Mouse (Mus musculus): ENCODE measurements around the gene Tspan9. TPM values are rescaled to one million over a fixed set of nuclear protein-coding genes. Genes with fewer than 3 reads are reported as not detected.
A peak's percentile ranks its signal among the peaks of the same experiment; 100 is the strongest.

Tspan9 gene
- polyA plus RNA-seq, 1 experiment from 2014 or later: 66.0 TPM

GRCm38 (mm10) chr6:128116836-128117542, 26.4 kb downstream of the Tspan9 start:
- no peak overlapping the region for H3K9ac ChIP-seq (ENCODE audit: low read length)
- no peaks in the 10 kb centered on the region for H3K27me3 ChIP-seq (ENCODE audit: control insufficient read depth, insufficient read depth, low read length)
- no peak for ATAC-seq (ENCODE audit: insufficient read depth, low FRiP score, low TSS enrichment)
- H3K36me3 ChIP-seq (ENCODE audit: control insufficient read depth, insufficient read depth, low read length): no peaks in the 10 kb centered on the region
- H3K4me2 ChIP-seq (ENCODE audit: low read depth): no peak overlapping the region
- peaks cover 13% of the 10 kb centered on the region for H3K4me1 ChIP-seq (ENCODE audit: control insufficient read depth, insufficient read depth, low read length)
- no peak overlapping the region for H3K4me3 ChIP-seq (ENCODE audit: low read depth, low read length)
- no peaks in the 10 kb centered on the region for H3K9me3 ChIP-seq (ENCODE audit: control insufficient read depth, low read length)
- 0 out of 2 replicates have a peak overlapping the region, but pooled peaks have one; percentile 5 for H3K27ac ChIP-seq (ENCODE audit: low read depth, low read length)
- 56% methylated on average over 10 of the region's 10 CpGs for WGBS
- peak; percentile 55 for DNase-seq (ENCODE audit: low spot score)

- ATAC-seq (ENCODE audit: insufficient read depth, low FRiP score, low TSS enrichment): no peak
Observed at GRCm38 (mm10) chr6:128116344-128116743, 27.1 kb downstream of the Tspan9 start.

GRCm38 (mm10) chr6:128115121-128115520, 28.3 kb downstream of the Tspan9 start:
- Histone ChIP-seq H3K9ac (ENCODE audit: low read length) (no peak overlapping the region), H3K4me1 (ENCODE audit: control insufficient read depth, insufficient read depth, low read length) (peaks cover 16% of the 10 kb centered on the region), H3K4me3 (ENCODE audit: low read depth, low read length) (no peak overlapping the region), H3K9me3 (ENCODE audit: control insufficient read depth, low read length) (no peaks in the 10 kb centered on the region), H3K36me3 (ENCODE audit: control insufficient read depth, insufficient read depth, low read length) (no peaks in the 10 kb centered on the region), H3K27me3 (ENCODE audit: control insufficient read depth, insufficient read depth, low read length) (no peaks in the 10 kb centered on the region), H3K27ac (ENCODE audit: low read depth, low read length) (no peak overlapping the region), H3K4me2 (ENCODE audit: low read depth) (no peak overlapping the region)
- 83% methylated on average over 6 of the region's 6 CpGs for WGBS
- ATAC-seq (ENCODE audit: insufficient read depth, low FRiP score, low TSS enrichment) (no peak), DNase-seq (ENCODE audit: low spot score) (no peak)

More at GRCm38 (mm10) chr6:128116344-128116743, 27.1 kb downstream of the Tspan9 start:
- Histone ChIP-seq H3K9me3 (ENCODE audit: control insufficient read depth, low read length) (no peaks in the 10 kb centered on the region), H3K4me3 (ENCODE audit: low read depth, low read length) (no peak overlapping the region), H3K36me3 (ENCODE audit: control insufficient read depth, insufficient read depth, low read length) (no peaks in the 10 kb centered on the region), H3K4me1 (ENCODE audit: control insufficient read depth, insufficient read depth, low read length) (peaks cover 19% of the 10 kb centered on the region), H3K4me2 (ENCODE audit: low read depth) (no peak overlapping the region), H3K9ac (ENCODE audit: low read length) (no peak overlapping the region), H3K27me3 (ENCODE audit: control insufficient read depth, insufficient read depth, low read length) (no peaks in the 10 kb centered on the region), H3K27ac (ENCODE audit: low read depth, low read length) (no peak overlapping the region)
- WGBS: 70% methylated on average over 2 of the region's 2 CpGs
- no peak for DNase-seq (ENCODE audit: low spot score)

DNA sequence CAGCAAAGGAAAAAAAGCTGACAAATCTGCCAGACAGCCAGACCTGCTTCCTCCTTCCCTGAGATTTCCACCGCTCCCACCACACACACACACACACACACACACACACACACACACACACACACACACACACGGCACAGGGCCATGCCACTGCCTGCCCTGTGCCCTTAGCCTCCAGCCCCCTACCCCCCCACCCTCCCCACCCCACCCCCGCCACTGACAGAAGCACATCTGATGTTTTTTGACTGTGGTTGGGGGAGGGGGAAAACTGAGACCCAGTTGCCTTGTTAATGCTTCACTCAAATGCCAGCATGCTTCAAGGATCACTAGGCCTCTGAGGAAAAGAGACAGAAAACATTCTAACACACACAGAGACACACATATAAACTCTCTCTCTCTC, 30.8 kb downstream of the Tspan9 start:
- DNase-seq (ENCODE audit: low spot score): no peak

GRCm38 (mm10) chr6:128111784-128112183, 31.6 kb downstream of the Tspan9 start:
- no peak for DNase-seq (ENCODE audit: low spot score)
- Histone ChIP-seq H3K4me3 (ENCODE audit: low read depth, low read length) (no peak overlapping the region), H3K9ac (ENCODE audit: low read length) (no peak overlapping the region), H3K4me1 (ENCODE audit: control insufficient read depth, insufficient read depth, low read length) (peaks cover 16% of the 10 kb centered on the region), H3K27ac (ENCODE audit: low read depth, low read length) (no peak overlapping the region), H3K9me3 (ENCODE audit: control insufficient read depth, low read length) (no peaks in the 10 kb centered on the region), H3K36me3 (ENCODE audit: control insufficient read depth, insufficient read depth, low read length) (no peaks in the 10 kb centered on the region), H3K27me3 (ENCODE audit: control insufficient read depth, insufficient read depth, low read length) (no peaks in the 10 kb centered on the region), H3K4me2 (ENCODE audit: low read depth) (no peak overlapping the region)
- 65% methylated on average over 7 of the region's 7 CpGs for WGBS
- ATAC-seq (ENCODE audit: insufficient read depth, low FRiP score, low TSS enrichment): no peak

More for the DNA sequence above, 30.8 kb downstream of the Tspan9 start:
- Histone ChIP-seq H3K27ac (ENCODE audit: low read depth, low read length) (no peak overlapping the region), H3K4me3 (ENCODE audit: low read depth, low read length) (no peak overlapping the region), H3K27me3 (ENCODE audit: control insufficient read depth, insufficient read depth, low read length) (no peaks in the 10 kb centered on the region), H3K36me3 (ENCODE audit: control insufficient read depth, insufficient read depth, low read length) (no peaks in the 10 kb centered on the region), H3K9me3 (ENCODE audit: control insufficient read depth, low read length) (no peaks in the 10 kb centered on the region), H3K9ac (ENCODE audit: low read length) (no peak overlapping the region), H3K4me1 (ENCODE audit: control insufficient read depth, insufficient read depth, low read length) (peaks cover 16% of the 10 kb centered on the region), H3K4me2 (ENCODE audit: low read depth) (no peak overlapping the region)
- ATAC-seq (ENCODE audit: insufficient read depth, low FRiP score, low TSS enrichment): no peak
- WGBS: 10% methylated on average over 2 of the region's 3 CpGs

DNA sequence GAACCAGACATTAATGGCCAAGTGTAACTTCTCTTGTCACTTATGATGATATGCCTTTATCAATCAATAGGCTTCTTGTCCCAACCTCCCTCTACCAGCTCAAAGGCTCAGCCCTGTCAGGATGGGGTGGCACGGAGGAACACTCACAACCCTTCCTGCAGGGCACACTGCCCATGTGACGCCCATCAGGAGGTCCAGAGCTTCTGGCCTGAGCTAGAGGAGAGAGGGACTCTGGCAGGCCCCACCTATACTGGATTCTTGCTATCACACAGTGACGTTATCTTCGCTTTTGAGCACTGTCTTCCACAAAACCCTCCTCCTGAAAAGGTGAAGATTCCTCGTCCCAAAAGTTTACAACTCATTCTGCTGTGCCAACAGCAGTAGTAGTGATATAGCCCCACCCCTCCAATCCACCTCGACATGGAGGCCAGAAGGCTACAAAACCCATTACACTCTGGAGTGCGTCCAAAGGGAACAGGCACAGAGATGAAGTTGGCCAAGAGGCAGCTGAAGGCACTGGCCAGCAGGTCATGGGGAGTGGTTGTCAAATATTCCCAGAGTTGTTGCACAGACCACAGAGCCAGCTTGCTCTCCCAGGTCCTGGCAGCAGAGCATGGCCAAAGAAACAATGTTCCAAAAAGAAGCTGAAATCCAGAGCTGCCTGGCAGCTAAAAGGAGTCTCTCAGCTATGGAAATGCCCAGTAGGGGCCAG, 34.9 kb downstream of the Tspan9 start:
- Histone ChIP-seq H3K4me3 (ENCODE audit: low read depth, low read length) (no peak overlapping the region), H3K36me3 (ENCODE audit: control insufficient read depth, insufficient read depth, low read length) (no peaks in the 10 kb centered on the region), H3K4me2 (ENCODE audit: low read depth) (no peak overlapping the region), H3K9ac (ENCODE audit: low read length) (no peak overlapping the region), H3K27me3 (ENCODE audit: control insufficient read depth, insufficient read depth, low read length) (no peaks in the 10 kb centered on the region), H3K4me1 (ENCODE audit: control insufficient read depth, insufficient read depth, low read length) (peaks cover 14% of the 10 kb centered on the region), H3K9me3 (ENCODE audit: control insufficient read depth, low read length) (no peaks in the 10 kb centered on the region), H3K27ac (ENCODE audit: low read depth, low read length) (no peak overlapping the region)
- ATAC-seq (ENCODE audit: insufficient read depth, low FRiP score, low TSS enrichment) (no peak), DNase-seq (ENCODE audit: low spot score) (no peak)
- WGBS: 87% methylated on average over 7 of the region's 7 CpGs

DNA sequence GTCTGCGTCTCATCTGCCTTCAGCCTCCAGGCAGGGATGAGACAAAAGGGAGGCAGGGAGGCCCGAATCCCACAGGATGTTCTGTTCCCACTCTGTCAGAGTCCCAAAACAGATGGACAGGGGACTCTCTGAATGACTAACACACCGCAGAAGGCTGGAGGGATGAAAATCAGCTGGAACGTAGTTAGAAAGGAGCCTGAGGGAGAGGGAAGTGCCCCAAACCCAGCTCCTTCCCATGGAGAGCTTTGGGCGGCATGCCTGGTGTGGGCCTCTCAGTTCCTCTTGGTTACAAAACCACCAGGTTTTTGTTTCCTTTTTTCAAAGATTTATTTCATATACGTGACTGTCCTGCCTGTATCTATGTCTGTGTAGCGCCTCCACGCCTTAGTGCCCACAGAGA, 35.7 kb downstream of the Tspan9 start:
- Histone ChIP-seq H3K4me3 (ENCODE audit: low read depth, low read length) (no peak overlapping the region), H3K9me3 (ENCODE audit: control insufficient read depth, low read length) (no peaks in the 10 kb centered on the region), H3K27me3 (ENCODE audit: control insufficient read depth, insufficient read depth, low read length) (no peaks in the 10 kb centered on the region), H3K27ac (ENCODE audit: low read depth, low read length) (no peak overlapping the region), H3K9ac (ENCODE audit: low read length) (no peak overlapping the region), H3K4me1 (ENCODE audit: control insufficient read depth, insufficient read depth, low read length) (peaks cover 17% of the 10 kb centered on the region), H3K36me3 (ENCODE audit: control insufficient read depth, insufficient read depth, low read length) (no peaks in the 10 kb centered on the region), H3K4me2 (ENCODE audit: low read depth) (no peak overlapping the region)
- ATAC-seq (ENCODE audit: insufficient read depth, low FRiP score, low TSS enrichment): no peak
- no peak for DNase-seq (ENCODE audit: low spot score)
- WGBS: 72% methylated on average over 8 of the region's 8 CpGs

DNA sequence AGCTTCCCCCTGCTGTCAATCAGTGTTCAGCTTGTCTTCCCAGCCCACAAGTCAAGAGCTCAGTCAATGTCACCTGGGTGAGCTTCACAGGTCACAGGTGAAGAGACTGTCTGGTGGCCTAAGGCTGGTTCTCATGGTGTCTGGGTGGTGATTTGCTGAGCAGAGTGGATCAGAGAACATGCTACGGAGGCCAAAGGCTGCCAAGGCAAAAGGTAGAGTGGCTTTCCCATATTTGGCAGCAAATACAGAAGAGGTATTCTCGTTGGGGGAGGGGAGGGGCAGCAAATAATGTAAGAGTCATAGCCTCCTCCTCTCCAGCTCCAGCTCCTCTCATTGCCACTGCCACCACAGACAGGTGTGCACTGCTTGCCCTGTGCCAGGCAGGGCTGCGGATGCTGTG, 37.2 kb downstream of the Tspan9 start:
- no peak overlapping the region for H3K9ac ChIP-seq (ENCODE audit: low read length)
- H3K27ac ChIP-seq (ENCODE audit: low read depth, low read length): no peak overlapping the region
- no peak overlapping the region for H3K4me2 ChIP-seq (ENCODE audit: low read depth)
- DNase-seq (ENCODE audit: low spot score): no peak
- H3K4me1 ChIP-seq (ENCODE audit: control insufficient read depth, insufficient read depth, low read length): peaks cover 4% of the 10 kb centered on the region; the same call in 1 of the 2 replicates
- no peak for ATAC-seq (ENCODE audit: insufficient read depth, low FRiP score, low TSS enrichment)
- H3K4me3 ChIP-seq (ENCODE audit: low read depth, low read length): no peak overlapping the region
- H3K36me3 ChIP-seq (ENCODE audit: control insufficient read depth, insufficient read depth, low read length): no peaks in the 10 kb centered on the region
- H3K27me3 ChIP-seq (ENCODE audit: control insufficient read depth, insufficient read depth, low read length): no peaks in the 10 kb centered on the region
- H3K9me3 ChIP-seq (ENCODE audit: control insufficient read depth, low read length): no peaks in the 10 kb centered on the region
- 92% methylated on average over 3 of the region's 3 CpGs for WGBS

Measured in neural tube, embryonic 11.5 days (tissue).